Mouse (Mus musculus): Measurements from ENCODE around the gene Gjc2.
"Not testable (repeated sequence)": the region's sequence is repeated elsewhere in the genome, so short reads cannot be mapped to it uniquely, and the experiment has no call there.

The Gjc2 gene

GRCm38 (mm10) chr11:59182864-59183331 is at the start of gene Gjc2:
Gjc2 (minus strand) TSS chr11:59183213.
- DNase-seq (ENCODE audit: low read depth, low spot score), result peak; percentile 50

- DNase-seq (ENCODE audit: low read depth, low spot score), result peak; percentile 17
Observed at GRCm38 (mm10) chr11:59232797-59233196, 49.8 kb upstream of the Gjc2 start.

GRCm38 (mm10) chr11:59230144-59230760 is 47.2 kb upstream of the Gjc2 start:
- peak; percentile 74 for DNase-seq (ENCODE audit: low read depth, low spot score)

- peak; percentile 95 for DNase-seq (ENCODE audit: low read depth, low spot score)
Observed at GRCm38 (mm10) chr11:59228122-59228953, 45.3 kb upstream of the Gjc2 start, which contains the start of gene Arf1. Arf1 (minus strand) TSS chr11:59228270.

GRCm38 (mm10) chr11:59227604-59228121 is 44.6 kb upstream of the Gjc2 start:
- DNase-seq (ENCODE audit: low read depth, low spot score), result peak; percentile 23

GRCm38 (mm10) chr11:59226787-59227603 is 44.0 kb upstream of the Gjc2 start:
- peak; percentile 65 for DNase-seq (ENCODE audit: low read depth, low spot score)

GRCm38 (mm10) chr11:59226251-59226650 is 43.2 kb upstream of the Gjc2 start:
- DNase-seq (ENCODE audit: low read depth, low spot score), result peak; percentile 71

GRCm38 (mm10) chr11:59225167-59225566 is 42.2 kb upstream of the Gjc2 start:
- no peak for DNase-seq (ENCODE audit: low read depth, low spot score)

- no peak for DNase-seq (ENCODE audit: low read depth, low spot score)
Observed at GRCm38 (mm10) chr11:59224470-59224869, 41.5 kb upstream of the Gjc2 start.

- DNase-seq (ENCODE audit: low read depth, low spot score), result no peak
Observed at GRCm38 (mm10) chr11:59224025-59224424, 41.0 kb upstream of the Gjc2 start.

- no peak for DNase-seq (ENCODE audit: low read depth, low spot score)
Observed at GRCm38 (mm10) chr11:59222306-59222705, 39.3 kb upstream of the Gjc2 start.

- no peak for DNase-seq (ENCODE audit: low read depth, low spot score)
Observed at GRCm38 (mm10) chr11:59221604-59222003, 38.6 kb upstream of the Gjc2 start.

GRCm38 (mm10) chr11:59219064-59219463 is 36.1 kb upstream of the Gjc2 start:
- peak; percentile 66 for DNase-seq (ENCODE audit: low read depth, low spot score)

- DNase-seq (ENCODE audit: low read depth, low spot score), result no peak
Observed at GRCm38 (mm10) chr11:59218389-59218998, 35.5 kb upstream of the Gjc2 start.

- no peak for DNase-seq (ENCODE audit: low read depth, low spot score)
Observed at GRCm38 (mm10) chr11:59216955-59217354, 33.9 kb upstream of the Gjc2 start.

- no peak for DNase-seq (ENCODE audit: low read depth, low spot score)
Observed at GRCm38 (mm10) chr11:59212892-59213494, 30.0 kb upstream of the Gjc2 start.

GRCm38 (mm10) chr11:59212320-59212719 is 29.3 kb upstream of the Gjc2 start:
- DNase-seq (ENCODE audit: low read depth, low spot score), result not testable (repeated sequence)

- not testable (repeated sequence) for DNase-seq (ENCODE audit: low read depth, low spot score)
Observed at GRCm38 (mm10) chr11:59211561-59211960, 28.5 kb upstream of the Gjc2 start.

GRCm38 (mm10) chr11:59210020-59210419 is 27.0 kb upstream of the Gjc2 start:
- DNase-seq (ENCODE audit: low read depth, low spot score), result no peak

GRCm38 (mm10) chr11:59209580-59209979 is 26.6 kb upstream of the Gjc2 start:
- no peak for DNase-seq (ENCODE audit: low read depth, low spot score)

GRCm38 (mm10) chr11:59209003-59209441 is 26.0 kb upstream of the Gjc2 start:
- no peak for DNase-seq (ENCODE audit: low read depth, low spot score)

Data from 3T3-L1 (cell line).